Mouse (Mus musculus): ENCODE measurements at regions not wholly inside any gene's neighbourhood (a gene's known extent, or its start where the extent isn't known, plus 50 kb on each side); places are given as distances from the start of the nearest gene placed in this dataset.
A peak's percentile ranks its signal among the peaks of the same experiment; 100 is the strongest.

DNA sequence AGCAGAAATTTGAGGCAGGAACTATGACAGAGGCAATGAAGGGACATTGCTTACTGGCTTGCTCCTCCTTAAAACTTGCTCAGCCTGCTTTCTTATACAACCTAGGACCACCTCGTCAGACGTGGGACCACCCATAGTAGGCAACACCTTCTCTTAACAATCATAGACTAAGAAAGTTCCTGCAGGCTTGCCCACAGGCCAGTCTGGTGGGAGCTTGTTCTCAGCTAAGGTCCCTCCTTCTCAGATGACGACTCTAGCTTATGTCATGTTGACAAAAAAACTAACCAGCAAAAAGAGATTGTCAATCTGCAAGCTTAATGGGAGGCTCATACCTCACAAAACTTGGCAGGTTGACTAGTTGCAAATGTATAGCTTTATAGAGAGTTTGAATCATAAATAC is 56.5 kb upstream of the Lsm6 start:
- no peak for DNase-seq

DNA sequence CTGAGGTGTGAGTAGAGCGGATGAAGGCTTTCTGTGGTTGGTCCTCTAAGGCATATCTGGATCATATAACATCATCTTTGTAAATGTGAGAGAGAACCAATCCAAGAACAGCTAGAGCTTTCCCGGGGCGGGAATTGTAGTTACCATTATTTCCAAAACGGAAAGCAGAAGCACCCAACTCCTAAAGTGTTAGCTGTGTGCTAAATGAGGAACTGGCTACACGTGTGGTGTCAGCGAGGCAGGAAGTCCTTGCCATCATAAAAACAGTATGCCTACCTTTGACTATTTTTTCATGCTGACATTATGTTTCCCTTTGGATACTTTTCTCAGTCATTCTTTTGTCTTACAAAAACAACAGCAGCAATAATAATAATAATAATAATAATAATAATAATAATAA is 68.8 kb upstream of the Lsm6 start:
- no peak for DNase-seq

DNA sequence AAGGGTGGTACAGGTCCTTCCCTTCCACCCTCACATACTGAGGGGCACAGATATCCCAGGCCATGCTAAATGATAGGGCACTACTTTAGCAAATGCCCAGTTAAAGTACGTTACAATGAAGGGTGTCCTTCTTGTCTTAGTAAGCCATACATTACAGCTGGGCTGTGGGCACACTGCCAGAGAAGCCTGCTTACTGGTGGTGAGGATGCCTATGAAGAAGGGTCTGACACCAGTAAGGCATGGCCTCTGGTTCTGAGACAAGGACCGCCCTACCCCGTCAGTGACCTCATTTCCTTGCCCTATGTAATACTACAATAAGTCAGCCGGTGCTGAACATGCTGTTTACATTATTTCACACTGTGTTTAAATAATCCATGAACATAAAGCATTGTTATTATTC is 69.6 kb upstream of the Lsm6 start:
- peak; percentile 16 to 36 for DNase-seq

DNA sequence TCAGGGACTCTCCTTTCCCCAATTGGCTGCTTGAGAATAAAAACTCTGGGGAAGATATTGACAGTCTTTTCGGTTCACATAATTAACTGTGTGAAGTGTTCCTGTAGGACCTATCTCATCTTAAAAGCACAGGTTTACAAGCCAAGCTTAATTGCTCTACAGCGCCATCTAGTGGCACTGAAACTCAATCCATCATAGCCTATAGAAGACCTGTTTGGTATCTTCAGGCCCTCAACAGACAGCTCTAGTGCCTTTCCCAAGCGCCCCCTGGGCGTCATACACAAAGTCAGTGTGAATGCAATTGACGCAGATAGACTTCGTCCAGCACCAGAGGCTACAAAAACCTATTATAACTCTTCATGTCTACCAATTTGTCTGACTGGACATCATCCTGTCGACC is 78.9 kb upstream of the Lsm6 start:
- peak; percentile 85 to 88 for DNase-seq

DNA sequence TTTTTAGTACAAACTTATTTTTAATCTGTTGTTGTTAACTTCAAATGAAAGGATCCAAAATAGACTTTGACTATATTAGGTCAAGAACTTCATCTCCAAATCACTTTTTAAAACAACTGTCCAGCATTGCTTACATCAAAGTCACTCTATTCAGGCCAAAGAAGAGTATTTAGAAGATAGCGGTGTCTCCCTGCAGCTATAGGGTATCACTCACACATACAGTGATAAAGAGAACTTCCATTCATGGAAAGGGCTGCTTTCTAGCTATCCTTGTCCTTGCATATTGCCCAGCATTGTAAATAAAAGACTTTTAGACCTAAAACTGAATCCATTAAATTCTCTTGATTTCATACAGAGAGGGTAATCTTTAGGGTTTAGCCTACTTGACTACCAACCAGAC is 82.1 kb upstream of the Lsm6 start:
- no peak for DNase-seq

DNA sequence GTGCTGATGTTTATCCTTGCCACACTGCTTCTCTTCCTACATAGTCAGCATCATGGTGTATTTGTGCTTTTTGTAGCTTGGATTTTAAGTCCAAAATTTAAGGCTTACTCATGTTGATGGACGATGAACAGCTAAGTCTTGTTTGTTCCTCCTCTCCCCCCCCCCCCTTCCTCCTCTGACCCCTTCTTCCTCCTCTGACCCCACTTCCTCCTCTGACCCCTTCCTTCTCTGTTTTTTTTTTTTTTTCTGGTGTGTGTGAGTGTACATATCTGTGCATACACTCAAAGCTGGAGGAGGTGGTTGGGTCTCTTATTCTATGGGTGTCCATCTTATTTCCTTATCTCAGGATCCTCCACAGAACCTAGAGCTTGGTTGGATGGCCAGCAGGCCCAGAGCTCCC is 87.0 kb upstream of the Lsm6 start:
- no peak for DNase-seq

DNA sequence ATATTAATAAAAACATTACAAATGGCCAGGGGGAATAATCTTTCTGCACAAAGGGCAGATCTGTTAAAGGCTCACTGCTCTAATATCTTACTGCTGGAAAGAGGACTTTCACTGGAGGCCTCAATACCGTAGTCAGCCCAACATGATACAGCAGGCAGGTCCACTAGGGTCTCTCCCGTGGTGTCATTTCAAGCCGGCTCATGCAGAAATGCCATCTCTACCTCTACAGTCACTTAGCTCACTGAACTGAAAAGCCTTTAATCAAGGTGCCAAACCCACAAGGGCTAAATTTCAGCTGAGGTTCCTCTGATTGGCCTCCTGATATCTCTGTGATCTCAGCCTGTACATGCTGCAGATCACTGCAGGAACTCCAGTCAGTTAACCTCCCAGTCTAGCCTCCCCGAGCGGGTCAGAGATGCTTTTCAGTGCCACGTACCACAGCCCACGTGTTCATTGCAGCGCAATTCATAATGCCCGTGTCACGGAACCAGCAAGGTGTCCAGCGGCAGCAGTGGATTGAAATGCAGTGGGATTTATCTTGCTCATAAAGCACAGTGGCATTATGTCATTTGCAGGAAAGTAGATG is 90.4 kb upstream of the Lsm6 start:
- no peak for DNase-seq

DNA sequence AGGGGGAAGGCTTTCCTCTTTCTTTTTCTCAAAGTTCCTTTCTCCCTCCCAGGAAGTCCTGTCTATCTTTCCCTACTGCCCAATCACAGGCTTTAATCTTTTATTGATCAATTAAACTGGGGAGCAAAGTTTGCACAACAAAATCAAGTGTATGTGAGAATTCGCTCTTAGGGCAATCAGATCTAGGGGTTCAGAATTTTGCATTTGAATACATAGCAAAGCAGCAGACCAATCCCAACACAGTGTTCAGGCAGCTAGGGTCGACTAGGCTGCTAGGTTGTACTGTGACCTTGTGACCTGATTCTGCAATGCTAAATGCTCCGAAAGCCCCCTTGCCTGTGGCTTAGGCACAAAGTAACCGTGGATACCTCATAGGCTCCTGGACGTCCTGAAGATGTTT is 91.5 kb upstream of the Lsm6 start:
- DNase-seq: no peak

DNA sequence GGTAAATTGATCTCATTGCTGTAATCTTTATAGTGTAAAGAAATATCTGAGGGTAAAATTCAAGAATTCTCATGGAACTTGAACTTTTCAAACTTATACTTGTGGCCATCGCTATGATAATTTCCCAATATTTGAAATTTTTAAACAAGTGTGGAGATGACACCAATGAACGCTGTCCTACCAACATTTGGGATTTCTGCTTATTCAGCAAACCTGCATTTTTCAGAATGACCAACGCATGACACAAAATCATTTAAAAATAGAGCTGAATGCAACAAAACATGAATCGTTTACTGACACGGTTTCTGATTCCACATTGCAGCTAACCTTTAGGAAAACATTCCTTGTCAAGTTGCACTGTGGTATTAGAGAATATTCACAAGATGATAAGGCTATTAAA is 92.9 kb upstream of the Lsm6 start:
- DNase-seq: no peak

DNA sequence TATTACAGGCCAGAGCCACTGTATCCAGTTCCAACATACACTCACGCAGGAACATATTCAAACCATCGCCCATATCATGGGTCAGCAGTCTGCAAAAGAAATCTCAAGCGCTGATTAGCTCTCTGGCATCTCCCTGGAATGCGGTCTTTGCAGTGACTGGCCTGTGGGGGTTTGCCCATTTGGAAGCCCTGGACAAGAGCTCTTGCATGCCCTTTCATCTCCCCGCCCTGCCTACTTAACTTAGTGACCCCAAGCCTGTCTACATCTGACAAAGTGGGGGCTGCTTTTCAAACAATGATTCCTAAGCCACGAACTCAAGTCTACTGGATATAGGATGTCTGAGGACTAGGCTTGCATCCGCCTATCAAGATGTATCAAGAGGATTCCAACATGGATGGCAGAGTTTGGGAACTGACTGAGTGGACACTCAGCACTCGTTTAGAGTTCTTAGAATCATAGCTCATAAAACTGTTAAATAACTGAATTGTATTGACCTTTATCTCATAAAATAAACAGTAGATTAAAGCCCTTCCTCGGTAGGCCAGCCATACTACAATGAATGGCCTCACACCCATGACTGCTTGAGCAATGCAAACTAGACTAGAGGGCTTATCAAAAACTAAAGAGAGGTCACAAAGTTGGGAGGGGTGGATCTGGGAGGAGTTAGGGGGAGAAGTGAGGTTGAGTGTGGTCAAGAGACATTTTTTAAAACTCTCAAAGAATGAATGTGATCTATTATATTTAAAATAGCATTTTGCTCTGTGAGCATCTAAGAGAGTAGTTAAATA is 97.4 kb upstream of the Zfp827 start:
- DNase-seq: no peak

DNA sequence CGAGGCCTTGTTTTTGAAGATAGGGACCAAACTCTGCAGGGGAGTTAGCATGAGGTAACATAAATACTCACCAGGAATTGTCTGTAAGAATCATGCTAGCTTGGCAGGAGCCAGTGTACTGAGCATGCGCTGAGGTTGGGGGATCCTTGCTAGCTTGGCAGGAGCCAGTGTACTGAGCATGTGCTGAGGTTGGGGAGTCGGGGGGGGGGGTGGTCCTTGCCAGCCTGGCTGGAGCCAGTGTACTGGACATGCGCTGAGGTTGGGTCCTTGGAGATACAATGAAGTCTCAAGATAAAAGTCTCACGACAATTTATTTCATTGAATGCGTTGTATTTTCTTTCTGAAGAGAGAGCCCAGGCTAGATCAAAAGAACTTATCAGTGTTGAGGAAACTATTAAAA is 96.2 kb upstream of the Zfp827 start:
- DNase-seq: no peak

DNA sequence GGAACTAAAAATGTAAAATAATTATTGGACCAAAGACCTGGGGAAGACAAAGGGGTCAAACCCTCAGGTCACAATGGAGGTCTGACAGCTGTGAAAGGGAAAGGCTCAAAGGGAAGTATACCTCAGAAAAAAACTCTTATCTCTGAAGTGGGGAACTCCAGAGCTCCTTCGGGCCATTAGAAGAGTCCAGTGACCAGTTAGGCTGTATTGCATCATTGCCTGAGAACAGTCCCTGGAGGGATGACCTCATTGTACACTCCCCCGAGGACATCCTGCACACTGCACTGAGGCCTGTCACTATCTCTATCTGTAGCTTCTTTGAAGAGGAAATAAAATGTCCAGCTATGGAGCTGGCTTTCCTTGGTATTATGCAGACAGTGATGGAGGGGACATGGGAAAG is 88.2 kb upstream of the Zfp827 start:
- DNase-seq: no peak

DNA sequence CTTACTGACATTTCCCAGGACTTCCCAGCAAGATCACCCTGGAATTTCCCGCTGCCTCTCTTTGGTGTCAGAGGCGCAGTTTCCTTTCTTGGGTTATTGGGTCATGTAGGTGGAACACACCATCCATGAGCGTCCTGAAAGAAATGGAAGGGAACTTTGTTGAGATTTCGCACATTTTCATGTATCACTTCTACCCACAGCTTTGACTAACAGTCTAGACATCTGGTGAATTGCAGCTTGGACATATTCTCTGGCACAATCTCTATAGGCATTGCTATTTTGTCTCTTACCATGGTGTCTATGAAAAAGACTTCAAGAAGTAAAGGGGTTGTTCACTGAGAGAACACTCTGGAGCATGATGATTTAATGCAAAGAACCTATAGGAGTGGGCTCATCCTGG is 86.7 kb upstream of the Zfp827 start:
- DNase-seq: no peak

DNA sequence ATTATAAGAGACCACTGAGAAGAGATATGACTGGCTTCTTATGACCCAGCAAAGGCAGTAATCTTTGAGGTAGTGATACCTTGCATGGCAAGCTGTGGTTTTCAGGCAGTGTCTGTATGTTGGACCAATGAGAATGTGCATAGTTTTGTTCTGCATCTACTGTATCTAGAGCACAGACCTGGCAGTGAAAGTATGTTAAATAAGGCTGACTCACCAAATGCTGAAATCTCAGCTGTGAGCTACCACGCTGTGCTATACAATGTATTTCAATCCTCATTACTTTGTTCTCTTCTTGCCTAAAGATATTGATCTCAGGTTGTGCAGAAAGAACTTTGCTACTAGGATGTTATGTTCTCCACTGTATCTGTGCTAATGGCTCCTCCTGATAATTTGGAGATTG is 83.9 kb upstream of the Zfp827 start:
- DNase-seq: no peak

DNA sequence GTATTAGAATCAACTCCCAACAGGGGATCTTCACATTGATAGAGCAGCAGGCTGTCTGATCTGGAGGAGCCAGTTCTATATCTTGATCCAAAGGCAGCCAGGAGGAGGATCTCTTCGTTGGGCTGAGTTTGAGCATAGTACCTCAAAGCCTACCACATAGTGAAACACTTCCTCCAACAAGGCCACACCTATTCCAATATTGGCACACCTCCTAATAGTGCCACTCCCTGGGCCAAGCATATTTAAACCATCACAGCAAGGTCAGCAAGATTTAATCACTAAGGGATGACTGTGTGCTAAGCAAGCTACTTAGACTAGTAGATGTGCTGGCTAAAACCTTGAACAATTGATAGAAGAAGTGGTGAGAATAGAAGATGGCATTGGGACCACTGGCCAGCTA is 82.6 kb upstream of the Zfp827 start:
- DNase-seq: no peak

DNA sequence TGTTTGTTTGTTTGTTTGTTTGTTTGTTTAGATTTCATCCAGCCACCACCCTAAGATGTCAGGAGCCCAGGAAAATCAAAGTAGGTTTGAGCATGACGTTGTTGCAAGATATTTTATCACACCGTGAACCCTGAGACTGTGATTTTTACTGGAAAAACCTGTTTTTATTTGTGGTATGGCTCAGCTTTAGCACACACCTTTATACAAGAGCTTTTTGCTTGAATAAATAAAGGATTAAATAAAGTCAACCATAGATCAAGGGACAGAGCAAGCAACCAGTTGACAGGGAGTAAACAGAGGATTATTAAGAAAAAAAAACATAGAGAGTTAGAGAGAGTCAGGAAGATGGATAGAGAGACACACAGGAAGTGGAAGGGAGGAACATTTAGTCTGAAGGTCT is 82.2 kb upstream of the Zfp827 start:
- no peak for DNase-seq

DNA sequence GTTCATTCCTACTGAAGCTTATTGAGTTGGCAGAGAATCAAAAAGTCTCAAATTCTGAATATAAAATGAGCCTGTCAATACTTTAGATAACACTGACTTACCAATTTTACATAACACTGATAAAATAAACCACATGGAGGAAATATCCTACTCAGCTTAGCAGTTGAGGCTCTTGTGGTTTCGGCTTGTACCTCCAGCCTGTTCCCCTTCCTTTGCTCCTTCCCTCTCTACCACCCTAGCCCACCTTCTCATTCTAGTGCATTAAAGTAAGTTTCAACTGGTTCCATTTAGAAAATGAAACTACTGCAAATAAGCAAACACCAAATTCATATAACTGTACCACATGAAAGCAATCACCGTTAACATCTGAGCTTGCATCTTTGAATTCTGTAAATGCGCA is 53.2 kb upstream of the Zfp827 start:
- no peak for DNase-seq

Measured in cerebellum, postnatal 10 days (tissue).